Mouse (Mus musculus): ENCODE measurements around the gene Ear14. TPM values are rescaled to one million over a fixed set of nuclear protein-coding genes. Genes with fewer than 3 reads are reported as not detected.

Gene Ear14
- not detected for polyA plus RNA-seq (2017; shearing (Covaris generic))

DNA sequence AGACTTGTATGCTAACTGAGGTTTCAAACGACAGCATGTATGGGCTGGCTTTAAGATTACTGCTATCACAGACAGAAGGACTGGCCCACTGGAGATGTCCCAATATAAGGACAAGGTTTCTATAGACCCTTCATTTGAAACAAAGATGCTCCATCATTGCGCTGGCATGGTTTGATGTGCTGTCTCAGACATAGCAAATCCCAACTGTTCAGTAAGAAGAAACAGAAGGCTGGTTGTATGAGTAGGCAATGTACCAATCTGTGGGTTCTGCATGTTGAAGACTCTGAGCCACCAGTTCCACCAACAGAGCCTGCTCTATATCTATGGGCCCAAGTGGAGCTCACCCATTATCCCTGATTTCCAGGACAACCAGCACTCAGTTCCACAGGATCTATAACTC lies at the start of gene Ear14:
Ear14 (plus strand) TSS at position 277 of the 400 bp plus-strand sequence.

DNA sequence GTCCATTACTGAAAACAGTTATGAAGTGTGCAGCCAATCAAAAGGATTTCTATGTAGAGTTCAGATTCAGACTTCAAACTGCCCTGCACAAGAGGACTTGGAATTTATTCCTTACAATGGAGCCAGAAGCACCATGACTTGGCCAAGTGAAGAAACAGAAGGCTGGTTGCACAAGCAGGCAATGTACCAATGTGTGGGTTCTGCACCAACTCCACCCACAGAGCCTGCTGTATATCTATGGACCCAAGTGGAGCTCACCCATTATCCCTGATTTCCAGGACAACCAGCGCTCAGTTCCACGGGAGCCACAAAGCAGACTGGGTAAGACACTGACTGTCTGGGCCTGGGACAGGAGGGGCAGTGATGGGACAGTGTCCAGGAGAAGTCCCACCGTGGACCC lies 41.2 kb upstream of the Ear14 start, which contains the start of gene Rnase2b:
Rnase2b (plus strand) TSS at position 285 of the 400 bp plus-strand sequence.

GRCm38 (mm10) chr14:51199098-51200023 lies 3.8 kb upstream of the Ear14 start, which contains the start of gene Ang2:
Ang2 (minus strand) TSS chr14:51199148.

Other genes with a start within 250 kb of the Ear14 start
- 1 to 10 TPM; 1.6 to 2.0 TPM for gene Pnp2, start 247.4 kb upstream of the Ear14 start, polyA plus RNA-seq (2017; shearing (Covaris generic))
- gene Rnase10, start 195.6 kb upstream of the Ear14 start, polyA plus RNA-seq (2017; shearing (Covaris generic)) = under 1 TPM in 1 of 2 experiments, not detected in 1; 0.19 TPM
- gene Rnase9, start 161.5 kb upstream of the Ear14 start, polyA plus RNA-seq (2017; shearing (Covaris generic)) = not detected
- gene Rnase11, start 153.2 kb upstream of the Ear14 start, polyA plus RNA-seq (2017; shearing (Covaris generic)) = not detected
- gene Rnase12, start 145.7 kb upstream of the Ear14 start, polyA plus RNA-seq (2017; shearing (Covaris generic)) = under 1 TPM in 1 of 2 experiments, not detected in 1; 0.51 TPM
- gene Olfr750, start 129.0 kb upstream of the Ear14 start, polyA plus RNA-seq (2017; shearing (Covaris generic)) = under 1 TPM in 1 of 2 experiments, not detected in 1; 0.44 TPM
- 10 to 100 TPM in 1 of 2 experiments, 1 to 10 TPM in 1; 9.8 to 25.8 TPM for gene Rnase4, start 112.3 kb upstream of the Ear14 start, polyA plus RNA-seq (2017; shearing (Covaris generic))
- 1 to 10 TPM in 1 of 2 experiments, under 1 TPM in 1; 0.49 to 8.6 TPM for gene Ang, start 112.2 kb upstream of the Ear14 start, polyA plus RNA-seq (2017; shearing (Covaris generic))
- not detected for gene Eddm3b, start 89.0 kb upstream of the Ear14 start, polyA plus RNA-seq (2017; shearing (Covaris generic))
- gene Rnase6, start 79.5 kb upstream of the Ear14 start, polyA plus RNA-seq (2017; shearing (Covaris generic)) = 1 to 10 TPM; 1.3 to 2.7 TPM
- under 1 TPM in 1 of 2 experiments, not detected in 1; 0.47 TPM for gene Rnase1, start 56.6 kb upstream of the Ear14 start, polyA plus RNA-seq (2017; shearing (Covaris generic))
- gene Rnase2b, start 41.1 kb upstream of the Ear14 start, polyA plus RNA-seq (2017; shearing (Covaris generic)) = not detected
- gene Ang2, start 4.2 kb upstream of the Ear14 start, polyA plus RNA-seq (2017; shearing (Covaris generic)) = not detected
- under 1 TPM in 1 of 2 experiments, not detected in 1; 0.95 TPM for gene Rnase2a, start 52.7 kb downstream of the Ear14 start, polyA plus RNA-seq (2017; shearing (Covaris generic))
- gene Gm7247, start 158.4 kb downstream of the Ear14 start, polyA plus RNA-seq (2017; shearing (Covaris generic)) = under 1 TPM in 1 of 2 experiments, not detected in 1; 0.42 TPM
- not detected for gene Vmn2r88, start 207.4 kb downstream of the Ear14 start, polyA plus RNA-seq (2017; shearing (Covaris generic))
- under 1 TPM in 1 of 2 experiments, not detected in 1; 0.05 TPM for gene Vmn2r89, start 248.5 kb downstream of the Ear14 start, polyA plus RNA-seq (2017; shearing (Covaris generic))

All from activated CD4-positive, CD25-positive, alpha-beta regulatory T cell (primary cell).